Mouse (Mus musculus) heart, adult 2 months (tissue): ENCODE results near the gene Pdk4.

ENCODE experiments used
- CTCF ChIP-seq: fragments of 200-600 bp; IDR thresholded peaks from 2 replicates; pipeline ENCODE4 v1.8.1; 2022; ENCODE audit warnings: antibody characterized with exemption, mild to moderate bottlenecking, moderate library complexity
- EP300 ChIP-seq: fragments of 200-500 bp; IDR thresholded peaks from 2 replicates; pipeline ENCODE4 v1.6.1; 2011; ENCODE audit warnings: low read depth, low read length, control low read depth; ENCODE audit not compliant: insufficient read depth

GRCm38 (mm10) chr6:5444331-5444898, 51.7 kb downstream of the Pdk4 start:
- no peak for TF ChIP-seq CTCF
- TF ChIP-seq EP300, result no peak
